Mouse (Mus musculus) heart, embryonic 14.5 days (tissue): ENCODE measurements at regions not wholly inside any gene's neighbourhood (a gene's known extent, or its start where the extent isn't known, plus 50 kb on each side); places are given as distances from the start of the nearest gene placed in this dataset.

Experiments
- ATAC-seq: fragments of 200-750 bp; cut with Nextera tagmentation; 2 replicates; pipeline ENCODE4 v1.8.0; 2017; ENCODE audit warnings: low read depth, moderate TSS enrichment; ENCODE audit not compliant: insufficient number of reproducible peaks, insufficient read depth, low FRiP score
- H3K27ac ChIP-seq, 2 experiments: fragments of 200-500 bp in 1 of 2; fragments of 300-500 bp in 1 of 2; sonication (generic) in 1 of 2; replicated peaks in 1 of 2; 2 replicates each; pipeline ENCODE4 v1.5.1; 2012 to 2014; ENCODE audit warnings: low read depth in 2 of 2, low read length in 2 of 2, control low read depth in 1 of 2, mild to moderate bottlenecking in 1 of 2, mixed read lengths in 1 of 2; ENCODE audit not compliant: control insufficient read depth in 1 of 2, insufficient read depth in 1 of 2
- H3K27me3 ChIP-seq: fragments of 300-500 bp; sonication (generic); 2 replicates; pipeline ENCODE4 v1.6.1; 2014; ENCODE audit warnings: mild to moderate bottlenecking, low read length, control low read depth; ENCODE audit not compliant: control insufficient read depth, insufficient read depth
- H3K36me3 ChIP-seq: fragments of 300-500 bp; sonication (generic); 2 replicates; pipeline ENCODE4 v1.6.1; 2014; ENCODE audit warnings: mild to moderate bottlenecking, control low read depth, low read length, mixed read lengths; ENCODE audit not compliant: control insufficient read depth, insufficient read depth
- H3K4me1 ChIP-seq, 2 experiments: fragments of 200-500 bp in 1 of 2; fragments of 300-500 bp in 1 of 2; sonication (generic) in 1 of 2; 2 replicates each; pipeline ENCODE4 v1.6.1; 2012 to 2014; ENCODE audit warnings: low read length in 2 of 2, control low read depth in 1 of 2, mixed read lengths in 1 of 2; ENCODE audit not compliant: control insufficient read depth in 2 of 2, insufficient read depth in 2 of 2
- H3K4me2 ChIP-seq: fragments of 300-500 bp; sonication (generic); 2 replicates; pipeline ENCODE4 v1.6.1; 2014; ENCODE audit warnings: mild to moderate bottlenecking, low read length
- H3K4me3 ChIP-seq, 2 experiments: fragments of 200-500 bp in 1 of 2; fragments of 300-500 bp in 1 of 2; sonication (generic) in 1 of 2; 2 replicates each; pipeline ENCODE4 v1.5.1; 2012 to 2014; ENCODE audit warnings: low read length in 2 of 2, mild to moderate bottlenecking in 2 of 2, control low read depth in 1 of 2, low read depth in 1 of 2, moderate library complexity in 1 of 2; ENCODE audit not compliant: control insufficient read depth in 1 of 2, insufficient read depth in 1 of 2
- H3K9ac ChIP-seq: fragments of 300-500 bp; sonication (generic); 2 replicates; pipeline ENCODE4 v1.6.1; 2014; ENCODE audit warnings: mild to moderate bottlenecking, low read length
- H3K9me3 ChIP-seq: fragments of 300-500 bp; sonication (generic); 2 replicates; pipeline ENCODE4 v1.6.1; 2016; ENCODE audit warnings: low read length, control low read depth; ENCODE audit not compliant: control insufficient read depth
- WGBS: fragments of 180-500 bp; shearing (Covaris S2); extraction: QIAGEN DNeasy Blood & Tissue Kit; methylation state at CpG from one replicate; pipeline ENCODE4 v1.1.7; 2014; 5-methylcytosine and 5-hydroxymethylcytosine counted together

GRCm38 (mm10) chr2:44475456-44475855 lies 452.0 kb downstream of the Gtdc1 start:
- H3K9ac ChIP-seq = no peak overlapping the region
- H3K4me2 ChIP-seq = no peak overlapping the region
- WGBS = 86% methylated on average over 1 of the region's 1 CpGs
- no peaks in the 10 kb centered on the region for H3K4me1 ChIP-seq
- no peak for ATAC-seq
- no peaks in the 10 kb centered on the region for H3K9me3 ChIP-seq
- H3K4me3 ChIP-seq = no peak overlapping the region
- H3K36me3 ChIP-seq = no peaks in the 10 kb centered on the region
- no peaks in the 10 kb centered on the region for H3K27me3 ChIP-seq
- no peak overlapping the region for H3K27ac ChIP-seq

- H3K4me2 ChIP-seq = no peak overlapping the region
- WGBS = 9% methylated on average over 3 of the region's 3 CpGs
- ATAC-seq = no peak
- H3K9ac ChIP-seq = no peak overlapping the region
- no peaks in the 10 kb centered on the region for H3K27me3 ChIP-seq
- no peak overlapping the region for H3K4me3 ChIP-seq
- H3K27ac ChIP-seq = no peak overlapping the region
- H3K36me3 ChIP-seq = no peaks in the 10 kb centered on the region
- H3K9me3 ChIP-seq = no peaks in the 10 kb centered on the region
- no peaks in the 10 kb centered on the region for H3K4me1 ChIP-seq
Measured at GRCm38 (mm10) chr2:44474653-44475052, 452.8 kb downstream of the Gtdc1 start.

GRCm38 (mm10) chr2:44471381-44471780 lies 456.1 kb downstream of the Gtdc1 start:
- Histone ChIP-seq H3K4me3 (no peak overlapping the region), H3K4me2 (no peak overlapping the region), H3K27me3 (no peaks in the 10 kb centered on the region), H3K36me3 (no peaks in the 10 kb centered on the region), H3K9me3 (no peaks in the 10 kb centered on the region), H3K4me1 (no peaks in the 10 kb centered on the region), H3K27ac (no peak overlapping the region), H3K9ac (no peak overlapping the region)
- no peak for ATAC-seq

- H3K4me2 ChIP-seq = no peak overlapping the region
- no peak overlapping the region for H3K4me3 ChIP-seq
- no peaks in the 10 kb centered on the region for H3K27me3 ChIP-seq
- WGBS = 91% methylated on average over 5 of the region's 5 CpGs
- no peak overlapping the region for H3K9ac ChIP-seq
- H3K27ac ChIP-seq = no peak overlapping the region
- no peaks in the 10 kb centered on the region for H3K9me3 ChIP-seq
- H3K36me3 ChIP-seq = no peaks in the 10 kb centered on the region
- no peak for ATAC-seq
- H3K4me1 ChIP-seq = no peaks in the 10 kb centered on the region
Measured at GRCm38 (mm10) chr2:44470953-44471352, 456.5 kb downstream of the Gtdc1 start.

- Histone ChIP-seq H3K9ac (no peak overlapping the region), H3K4me1 (no peaks in the 10 kb centered on the region), H3K27me3 (no peaks in the 10 kb centered on the region), H3K36me3 (no peaks in the 10 kb centered on the region), H3K4me2 (no peak overlapping the region), H3K27ac (no peak overlapping the region), H3K4me3 (no peak overlapping the region), H3K9me3 (no peaks in the 10 kb centered on the region)
- no peak for ATAC-seq
- 91% methylated on average over 7 of the region's 7 CpGs for WGBS
Measured at GRCm38 (mm10) chr2:44464631-44465030, 462.8 kb downstream of the Gtdc1 start.

GRCm38 (mm10) chr2:44462619-44463329 lies 464.7 kb downstream of the Gtdc1 start:
- Histone ChIP-seq H3K4me3 (no peak overlapping the region), H3K36me3 (no peaks in the 10 kb centered on the region), H3K27ac (no peak overlapping the region), H3K9ac (no peak overlapping the region), H3K27me3 (no peaks in the 10 kb centered on the region), H3K9me3 (no peaks in the 10 kb centered on the region), H3K4me1 (no peaks in the 10 kb centered on the region), H3K4me2 (no peak overlapping the region)
- ATAC-seq = no peak
- 84% methylated on average over 13 of the region's 13 CpGs for WGBS

- no peak overlapping the region for H3K9ac ChIP-seq
- no peaks in the 10 kb centered on the region for H3K4me1 ChIP-seq
- no peaks in the 10 kb centered on the region for H3K27me3 ChIP-seq
- no peaks in the 10 kb centered on the region for H3K9me3 ChIP-seq
- no peak overlapping the region for H3K4me3 ChIP-seq
- WGBS = 46% methylated on average over 16 of the region's 16 CpGs
- ATAC-seq = no peak
- no peak overlapping the region for H3K27ac ChIP-seq
- no peaks in the 10 kb centered on the region for H3K36me3 ChIP-seq
- H3K4me2 ChIP-seq = 0 out of 2 replicates have a peak overlapping the region, but pooled peaks have one; percentile 7
Measured at GRCm38 (mm10) chr2:44461289-44462250, 465.9 kb downstream of the Gtdc1 start.
